In the genomic region with DNA sequence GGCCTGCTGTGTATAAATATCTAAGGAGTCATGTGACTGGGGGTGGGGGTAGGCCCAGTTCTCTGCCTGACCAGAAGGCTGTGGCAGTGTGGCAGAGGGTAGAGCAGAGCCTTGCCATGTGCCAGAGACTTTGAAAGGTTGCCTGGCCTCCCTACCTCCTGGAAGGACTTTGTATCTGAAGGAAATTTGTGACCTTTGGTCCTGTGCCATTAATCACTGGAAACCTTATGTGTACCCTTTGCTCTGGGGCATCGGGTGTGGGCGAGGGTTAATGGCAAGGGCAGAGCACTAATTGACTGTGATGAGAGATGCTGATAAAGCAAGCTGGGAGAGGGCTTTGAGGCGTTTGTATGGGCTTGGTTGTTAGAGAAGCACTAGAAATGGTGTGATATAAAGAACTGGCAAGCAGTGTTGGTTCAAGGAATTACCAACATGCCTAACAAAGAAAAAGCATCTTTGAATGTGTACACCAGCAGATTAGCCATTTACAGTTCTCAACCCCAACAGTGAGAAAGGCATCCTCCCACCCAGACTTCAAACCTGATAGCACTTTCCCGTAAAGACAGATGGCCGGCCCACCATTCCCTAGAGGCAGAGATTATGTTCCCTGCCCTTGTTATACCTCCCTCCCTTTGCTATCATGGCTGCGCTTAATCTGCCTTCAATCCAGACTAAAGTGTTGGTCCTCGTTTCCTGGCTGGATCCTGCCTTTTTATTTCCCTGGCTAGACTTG, we compare ENCODE assay signal across 9 mouse cellular contexts.
DNase-seq lines count a peak whose midpoint lies in the region; ATAC-seq and TF ChIP-seq lines count a peak whose summit lies in the region.
"Had no signal": no experiment of that assay in that cellular context is flagged by ENCODE, and none has a peak within 500 bp of the region (broad histone marks: within the 10 kb centered on the region; RNA-seq: fewer than 3 reads in every experiment).

No protein-coding gene starts in this region.

- 29% methylated on average over 7 of the region's 7 CpGs for WGBS in embryonic facial prominence, embryonic 10.5 days
- WGBS in midbrain, postnatal 0 days, result 39% methylated on average over 7 of the region's 7 CpGs

- peaks cover 5% of the 10 kb centered on the region; the same call in 1 of the 2 replicates for H3K36me3 ChIP-seq in embryonic facial prominence, embryonic 10.5 days (replicated peaks)
- H3K36me3 ChIP-seq in midbrain, postnatal 0 days (ENCODE audit: insufficient read depth, low read length), result no peaks in the 10 kb centered on the region

- H3K9ac ChIP-seq in midbrain, postnatal 0 days (replicated peaks; ENCODE audit: low read length, poor library complexity, severe bottlenecking), result no peak overlapping the region

- DNase-seq in brain, embryonic 14.5 days (ENCODE audit: low read depth), result peak; percentile 64
- DNase-seq in embryonic facial prominence, embryonic 10.5 days (ENCODE audit: low spot score), result peak; percentile 41
- DNase-seq in kidney, adult 9 months, result peak; percentile 94
- peak; percentile 71 for DNase-seq in midbrain, postnatal 0 days (ENCODE audit: low spot score)
- DNase-seq in lung, postnatal 36 days, result no peak
- DNase-seq in lung, adult 18-20 months, result no peak
- no peak for DNase-seq in layer of hippocampus, adult 11-12 months (ENCODE audit: low spot score)

- H3K4me1 ChIP-seq in embryonic facial prominence, embryonic 10.5 days, result peaks cover 56% of the 10 kb centered on the region
- peaks cover 7% of the 10 kb centered on the region; the same call in 1 of the 2 replicates for H3K4me1 ChIP-seq in midbrain, postnatal 0 days (ENCODE audit: insufficient read depth, low read length)
- H3K4me1 ChIP-seq: megakaryocyte, embryonic 14.5 days had no signal

- H3K9me3 ChIP-seq in embryonic facial prominence, embryonic 10.5 days, result no peaks in the 10 kb centered on the region
- no peaks in the 10 kb centered on the region for H3K9me3 ChIP-seq in midbrain, postnatal 0 days (ENCODE audit: low read length)

- no peak for ATAC-seq in midbrain, postnatal 0 days (ENCODE audit: low FRiP score)

- H3K27me3 ChIP-seq in embryonic facial prominence, embryonic 10.5 days (replicated peaks; ENCODE audit: low read depth, poor library complexity, severe bottlenecking), result no peaks in the 10 kb centered on the region
- no peaks in the 10 kb centered on the region for H3K27me3 ChIP-seq in midbrain, postnatal 0 days (ENCODE audit: insufficient read depth, low read length)

- peak overlapping the region; percentile 24; the same call in 1 of the 2 replicates for H3K4me2 ChIP-seq in midbrain, postnatal 0 days (ENCODE audit: low read depth, low read length, poor library complexity, severe bottlenecking)

- peak overlapping the region; percentile 65 for H3K27ac ChIP-seq in embryonic facial prominence, embryonic 10.5 days (replicated peaks)
- no peak overlapping the region for H3K27ac ChIP-seq in midbrain, postnatal 0 days (ENCODE audit: low read depth, low read length)
- H3K27ac ChIP-seq: left cerebral cortex, adult 2 months had no signal

- TF ChIP-seq POLR2A in brain, embryonic 14.5 days (IDR thresholded peaks at IDR 0.05; ENCODE audit: borderline replicate concordance, extremely low read depth, insufficient read depth, insufficient read length, poor library complexity, severe bottlenecking), result no peak

- no peak for TF ChIP-seq CTCF in brain, embryonic 14.5 days (IDR thresholded peaks at IDR 0.05; ENCODE audit: borderline replicate concordance, extremely low read depth, insufficient read depth, insufficient read length)
- no peak for TF ChIP-seq CTCF in midbrain, postnatal 0 days (IDR thresholded peaks at IDR 0.05)

- H3K4me3 ChIP-seq in embryonic facial prominence, embryonic 10.5 days, result no peak overlapping the region
- H3K4me3 ChIP-seq in midbrain, postnatal 0 days (ENCODE audit: low read depth, low read length), result no peak overlapping the region
- H3K4me3 ChIP-seq: left cerebral cortex, adult 2 months; megakaryocyte, embryonic 14.5 days had no signal

Comparison
In these comparisons a context has a peak if more than half of its experiments do, and no peak if none do; other contexts are left out.
1. DNase-seq: peak in brain, embryonic 14.5 days (single experiment), embryonic facial prominence, embryonic 10.5 days (single experiment), kidney, adult 9 months (single experiment) and midbrain, postnatal 0 days (single experiment); none in lung, postnatal 36 days (single experiment), lung, adult 18-20 months (0 of 2) and layer of hippocampus, adult 11-12 months (single experiment).